Mouse (Mus musculus) ES-E14 (cell line): ENCODE measurements at regions not wholly inside any gene's neighbourhood (a gene's known extent, or its start where the extent isn't known, plus 50 kb on each side); places are given as distances from the start of the nearest gene placed in this dataset.
A peak's percentile ranks its signal among the peaks of the same experiment; 100 is the strongest.

ENCODE experiments used
- DNase-seq: peaks from one replicate; pipeline ENCODE4 v3.0.0-alpha.2; 2013; ENCODE audit warnings: low read depth, low spot score
- H3K27ac ChIP-seq: 2 replicates; pipeline ENCODE4 v1.5.1; 2012; ENCODE audit warnings: low read depth, mild to moderate bottlenecking, low read length, moderate library complexity, mixed read lengths; ENCODE audit not compliant: poor library complexity, insufficient read depth, severe bottlenecking
- H3K36me3 ChIP-seq: 2 replicates; pipeline ENCODE4 v1.6.1; 2012; ENCODE audit warnings: mild to moderate bottlenecking, low read length, moderate library complexity, mixed read lengths; ENCODE audit not compliant: control insufficient read depth, poor library complexity, insufficient read depth, severe bottlenecking
- H3K4me1 ChIP-seq, 2 experiments: fragments of 150-350 bp in 1 of 2; sonication (generic) in 1 of 2; 2 replicates each; pipeline ENCODE4 v1.6.1; 2012; ENCODE audit warnings: low read length in 2 of 2, mild to moderate bottlenecking in 1 of 2, mixed read lengths in 1 of 2; ENCODE audit not compliant: control insufficient read depth in 2 of 2, insufficient read depth in 2 of 2, poor library complexity in 1 of 2
- H3K4me3 ChIP-seq, 2 experiments: fragments of 150-350 bp in 1 of 2; sonication (generic) in 1 of 2; 2 replicates each; pipeline ENCODE4 v1.5.1; 2012; ENCODE audit warnings: low read length in 2 of 2, low read depth in 1 of 2, mild to moderate bottlenecking in 1 of 2, mixed read lengths in 1 of 2; ENCODE audit not compliant: insufficient read depth in 1 of 2, poor library complexity in 1 of 2, severe bottlenecking in 1 of 2
- H3K9ac ChIP-seq: 2 replicates; pipeline ENCODE4 v1.6.1; 2012; ENCODE audit warnings: low read depth, mild to moderate bottlenecking, low read length, mixed read lengths; ENCODE audit not compliant: poor library complexity, insufficient read depth, severe bottlenecking
- H3K9me3 ChIP-seq: fragments of 150-350 bp; sonication (generic); 2 replicates; pipeline ENCODE4 v1.6.1; 2012; ENCODE audit warnings: low read depth, mild to moderate bottlenecking, low read length; ENCODE audit not compliant: control insufficient read depth, insufficient read depth
- CHD2 ChIP-seq: IDR thresholded peaks from 2 replicates; pipeline ENCODE4 v1.6.1; 2014; ENCODE audit warnings: mild to moderate bottlenecking, low read depth, low read length, inconsistent platforms
- HCFC1 ChIP-seq: IDR thresholded peaks from 2 replicates; pipeline ENCODE4 v1.6.1; 2012; ENCODE audit warnings: low read length, inconsistent platforms, borderline replicate concordance; ENCODE audit not compliant: insufficient read depth
- MAFK ChIP-seq: IDR thresholded peaks from 2 replicates; pipeline ENCODE4 v1.6.1; 2014; ENCODE audit warnings: mild to moderate bottlenecking, low read depth, low read length, inconsistent platforms; ENCODE audit not compliant: insufficient read depth
- ZC3H11A ChIP-seq: IDR thresholded peaks from 2 replicates; pipeline ENCODE4 v1.6.1; 2012; ENCODE audit warnings: low read depth, mild to moderate bottlenecking, inconsistent platforms, low read length, borderline replicate concordance
- ZNF384 ChIP-seq: IDR thresholded peaks from 2 replicates; pipeline ENCODE4 v1.6.1; 2012; ENCODE audit warnings: low read depth, low read length, inconsistent platforms
- in situ Hi-C, 2 experiments: fragments of 600-800 bp; cut with MboI; formaldehyde crosslinking; loops; one replicate each; pipeline ENCODE4 v1.15.1; 2025; ENCODE audit warnings: low sequenced_read_pairs in 2 of 2, inconsistent platforms in 1 of 2; ENCODE audit not compliant: unreplicated experiment in 2 of 2

DNA sequence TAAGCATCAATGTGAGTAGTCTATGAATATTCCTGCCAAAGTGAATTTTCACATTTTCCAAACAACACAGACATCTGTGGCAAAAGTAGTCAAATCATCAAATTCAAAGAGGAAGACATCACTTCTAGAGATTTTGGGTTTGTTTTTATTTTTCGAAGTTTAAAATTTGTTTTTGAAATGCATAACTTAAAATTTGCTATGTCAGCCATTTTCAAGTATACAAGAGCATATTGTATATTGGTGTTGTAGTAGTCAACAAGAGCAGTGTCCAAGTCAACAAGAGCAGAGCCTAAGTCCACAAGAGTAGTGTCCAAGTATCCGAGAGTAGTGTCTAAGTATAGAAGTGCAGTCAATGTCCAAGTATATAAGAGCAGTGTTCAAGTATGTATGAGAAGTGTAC, 107.9 kb upstream of the Tle4 start:
- in situ Hi-C loops, result loop anchor here in 1 of 2 experiments (25.0 kb wide), 1 partner anchor 907 kb away; no protein-coding TSS in a partner anchor

DNA sequence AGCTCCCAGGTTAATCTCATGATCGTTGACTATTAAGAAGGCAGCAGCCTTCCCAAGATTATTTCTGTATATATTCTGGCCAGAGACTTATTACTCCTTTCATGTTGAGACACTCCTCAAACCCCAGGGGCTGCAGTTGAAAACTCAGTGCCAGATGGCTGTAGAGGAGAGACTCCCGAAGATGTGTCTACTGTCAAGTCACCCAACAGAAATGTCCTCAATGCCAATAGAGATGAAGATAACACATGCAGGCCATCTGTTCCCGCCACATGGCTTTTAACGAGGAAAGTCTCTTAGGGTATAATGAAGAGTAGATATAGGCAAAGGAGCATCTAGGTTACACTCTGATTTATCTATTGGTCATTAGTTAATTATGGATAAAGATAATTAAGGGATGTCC, 103.3 kb upstream of the Tle4 start:
- in situ Hi-C loops, result loop anchor here in 1 of 2 experiments (25.0 kb wide), 1 partner anchor 911 kb away; no protein-coding TSS in a partner anchor
- no peak for TF ChIP-seq ZC3H11A
- TF ChIP-seq HCFC1, result no peak
- TF ChIP-seq MAFK, result no peak
- TF ChIP-seq CHD2, result no peak
- no peak for TF ChIP-seq ZNF384

More for the DNA sequence above, 107.9 kb upstream of the Tle4 start:
- Histone ChIP-seq H3K4me3 (no peak overlapping the region), H3K4me1 (no peaks in the 10 kb centered on the region), H3K9me3 (no peaks in the 10 kb centered on the region), H3K27ac (no peak overlapping the region), H3K36me3 (no peaks in the 10 kb centered on the region), H3K9ac (no peak overlapping the region)
- DNase-seq, result no peak
- no peak for TF ChIP-seq ZNF384
- no peak for TF ChIP-seq CHD2
- peak; percentile 70; the same call in 1 of the 2 replicates for TF ChIP-seq MAFK
- no peak for TF ChIP-seq ZC3H11A
- TF ChIP-seq HCFC1, result no peak

DNA sequence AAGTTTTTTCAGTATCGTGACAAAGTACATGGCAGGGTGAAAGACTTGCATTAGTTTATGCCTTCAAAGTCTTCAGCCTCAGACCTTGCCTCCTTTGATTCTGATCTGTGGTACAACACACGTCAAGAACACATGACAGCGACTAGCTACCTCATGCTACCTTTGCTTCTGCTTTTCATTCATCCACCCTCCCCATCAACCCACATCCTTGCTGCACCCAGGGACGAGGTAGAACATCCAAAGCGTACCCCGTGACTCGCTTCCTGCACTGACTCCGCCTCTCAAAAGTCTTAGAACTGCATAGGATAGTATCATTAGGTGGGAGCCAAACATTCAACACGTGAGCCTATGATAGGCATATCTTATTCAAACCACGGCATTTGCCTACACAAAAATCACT, 97.5 kb upstream of the Tle4 start:
- H3K36me3 ChIP-seq, result no peaks in the 10 kb centered on the region
- DNase-seq, result no peak
- no peak overlapping the region for H3K27ac ChIP-seq
- H3K4me3 ChIP-seq, result no peak overlapping the region
- H3K9me3 ChIP-seq, result no peaks in the 10 kb centered on the region
- TF ChIP-seq HCFC1 (no peak), ZC3H11A (no peak), CHD2 (no peak), ZNF384 (no peak), MAFK (no peak)
- H3K4me1 ChIP-seq, result no peaks in the 10 kb centered on the region
- in situ Hi-C loops, result no loop called here
- H3K9ac ChIP-seq, result no peak overlapping the region

More for the DNA sequence above, 103.3 kb upstream of the Tle4 start:
- no peaks in the 10 kb centered on the region for H3K4me1 ChIP-seq
- no peak overlapping the region for H3K9ac ChIP-seq
- H3K36me3 ChIP-seq, result no peaks in the 10 kb centered on the region
- no peak overlapping the region for H3K4me3 ChIP-seq
- H3K9me3 ChIP-seq, result no peaks in the 10 kb centered on the region
- no peak overlapping the region for H3K27ac ChIP-seq
- no peak for DNase-seq

- Histone ChIP-seq H3K36me3 (no peaks in the 10 kb centered on the region), H3K9ac (no peak overlapping the region), H3K27ac (no peak overlapping the region), H3K4me1 (no peaks in the 10 kb centered on the region), H3K4me3 (no peak overlapping the region), H3K9me3 (no peaks in the 10 kb centered on the region)
- TF ChIP-seq ZNF384 (no peak), ZC3H11A (0 out of 2 replicates have a peak, but pooled peaks have one; percentile 27)
- no peak for DNase-seq
- in situ Hi-C loops, result no loop called here
Measured at GRCm38 (mm10) chr19:14692183-14692582, 94.3 kb upstream of the Tle4 start.

DNA sequence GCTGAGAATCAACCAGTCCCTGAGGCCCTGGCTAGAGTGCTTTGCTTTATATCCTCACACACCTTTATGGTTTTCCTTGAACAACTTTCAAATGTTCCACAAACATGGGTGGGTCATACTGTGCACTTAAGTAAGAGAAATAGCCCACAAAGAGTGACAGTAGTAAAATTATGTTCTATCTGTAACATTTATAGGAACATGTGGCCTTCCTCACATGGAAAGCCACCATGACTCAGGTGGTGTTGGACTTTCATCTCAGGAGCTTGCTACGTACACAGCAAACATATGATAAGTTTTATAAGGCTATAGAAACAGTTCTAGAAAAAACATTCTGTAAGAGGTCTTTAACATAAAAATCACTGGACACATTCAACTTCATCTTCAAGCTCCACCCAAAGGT, 87.8 kb upstream of the Tle4 start:
- Histone ChIP-seq H3K4me1 (peaks cover 0 to 11% of the 10 kb centered on the region in 2 experiments; a peak in 3 of 4 replicates), H3K36me3 (no peaks in the 10 kb centered on the region), H3K27ac (no peak overlapping the region), H3K9ac (no peak overlapping the region), H3K4me3 (no peak overlapping the region), H3K9me3 (no peaks in the 10 kb centered on the region)
- in situ Hi-C loops, result no loop called here
- no peak for DNase-seq
- TF ChIP-seq HCFC1 (no peak), MAFK (no peak), CHD2 (no peak), ZC3H11A (no peak), ZNF384 (no peak)
